Mouse (Mus musculus) layer of hippocampus, adult 8-10 months (tissue): ENCODE results near the gene Usp2. TPM values are rescaled to one million over a fixed set of nuclear protein-coding genes. Genes with fewer than 3 reads are reported as not detected.
A peak's percentile ranks its signal among the peaks of the same experiment; 100 is the strongest.

Experiments used
- DNase-seq, 2 experiments: peaks; one replicate each; pipeline ENCODE4 v3.0.0; 2022; ENCODE audit warnings: low spot score in 2 of 2
- total RNA-seq, 4 experiments: library from RNA; stranded (reverse); gene quantifications; 2 replicates each; pipeline ENCODE4 v1.2.4; 2022

Usp2 gene
- total RNA-seq = 100 to 1,000 TPM in 1 of 4 experiments, 10 to 100 TPM in 3; 82.1 to 101 (median 90.9) TPM

- peak; percentile 99 to 100 for DNase-seq
These were observed at the start of gene Usp2 for GRCm38 (mm10) chr9:44066785-44067225. Gene Usp2, plus strand, starts transcription at chr9:44067021.

- no peak for DNase-seq
These were observed 49.0 kb upstream of the Usp2 start for GRCm38 (mm10) chr9:44017846-44018245.

GRCm38 (mm10) chr9:44020001-44020400 lies 46.8 kb upstream of the Usp2 start:
- no peak for DNase-seq

- no peak for DNase-seq
These were observed 44.5 kb upstream of the Usp2 start for GRCm38 (mm10) chr9:44022100-44022847.

GRCm38 (mm10) chr9:44024096-44024495 lies 42.7 kb upstream of the Usp2 start:
- DNase-seq = no peak

GRCm38 (mm10) chr9:44029580-44030236 lies 37.1 kb upstream of the Usp2 start:
- no peak for DNase-seq

- no peak for DNase-seq
These were observed 36.2 kb upstream of the Usp2 start for GRCm38 (mm10) chr9:44030646-44031045.

GRCm38 (mm10) chr9:44031079-44031478 lies 35.7 kb upstream of the Usp2 start:
- no peak for DNase-seq

GRCm38 (mm10) chr9:44031946-44032345 lies 34.9 kb upstream of the Usp2 start:
- no peak for DNase-seq

GRCm38 (mm10) chr9:44033317-44033716 lies 33.5 kb upstream of the Usp2 start:
- no peak for DNase-seq

GRCm38 (mm10) chr9:44033957-44034727 lies 32.7 kb upstream of the Usp2 start:
- no peak for DNase-seq

GRCm38 (mm10) chr9:44037106-44037505 lies 29.7 kb upstream of the Usp2 start:
- DNase-seq = no peak

GRCm38 (mm10) chr9:44041511-44042395 lies 25.1 kb upstream of the Usp2 start:
- DNase-seq = no peak

GRCm38 (mm10) chr9:44042396-44042680 lies 24.5 kb upstream of the Usp2 start:
- DNase-seq = no peak

GRCm38 (mm10) chr9:44042836-44043707 lies 23.7 kb upstream of the Usp2 start, which contains the start of gene Thy1:
Gene Thy1, plus strand, starts transcription at chr9:44043384.
- peak in 1 of 2 experiments; percentile 64 for DNase-seq

- DNase-seq = no peak
These were observed 23.0 kb upstream of the Usp2 start for GRCm38 (mm10) chr9:44043708-44044425.

- no peak for DNase-seq
These were observed 22.2 kb upstream of the Usp2 start for GRCm38 (mm10) chr9:44044426-44045157.

GRCm38 (mm10) chr9:44045158-44045883 lies 21.5 kb upstream of the Usp2 start:
- no peak for DNase-seq
